Mouse (Mus musculus): ENCODE results near the gene Mtfr1l. TPM values are rescaled to one million over a fixed set of nuclear protein-coding genes. Genes with fewer than 3 reads are reported as not detected.

Gene Mtfr1l
- polyA plus RNA-seq, 1 experiment from 2014 or later = 126 TPM

Small RNA genes within 50 kb of the gene (microRNA-seq; reads per million reads assigned to microRNA genes)
- gene Mir6403 (ENCODE audit: borderline number of aligned reads) = not detected

Other genes with a start within 250 kb of the Mtfr1l start
- 18.5 and 19.6 TPM in 2 replicates for gene Pdik1l, start 247.5 kb downstream of the Mtfr1l start, polyA plus RNA-seq (2014; fragmentation: Nextera tagmentation; extraction: Ambion mirVana)
- 2.0 and 2.5 TPM in 2 replicates for gene Trim63, start 220.3 kb downstream of the Mtfr1l start, polyA plus RNA-seq (2014; fragmentation: Nextera tagmentation; extraction: Ambion mirVana)
- 0.13 and 0.42 TPM in 2 replicates for gene Slc30a2, start 192.2 kb downstream of the Mtfr1l start, polyA plus RNA-seq (2014; fragmentation: Nextera tagmentation; extraction: Ambion mirVana)
- gene Extl1, start 151.5 kb downstream of the Mtfr1l start, polyA plus RNA-seq (2014; fragmentation: Nextera tagmentation; extraction: Ambion mirVana) = 3.1 and 3.6 TPM in 2 replicates
- 11.8 and 12.5 TPM in 2 replicates for gene Pafah2, start 139.1 kb downstream of the Mtfr1l start, polyA plus RNA-seq (2014; fragmentation: Nextera tagmentation; extraction: Ambion mirVana)
- 1,154 and 1,326 TPM in 2 replicates for gene Stmn1, start 67.1 kb downstream of the Mtfr1l start, polyA plus RNA-seq (2014; fragmentation: Nextera tagmentation; extraction: Ambion mirVana)
- 2.0 and 2.3 TPM in 2 replicates for gene Paqr7, start 38.7 kb downstream of the Mtfr1l start, polyA plus RNA-seq (2014; fragmentation: Nextera tagmentation; extraction: Ambion mirVana)
- 3.9 and 4.4 TPM in 2 replicates for gene Aunip, start 24.4 kb downstream of the Mtfr1l start, polyA plus RNA-seq (2014; fragmentation: Nextera tagmentation; extraction: Ambion mirVana)
- gene Selenon, start 16.8 kb upstream of the Mtfr1l start, polyA plus RNA-seq (2014; fragmentation: Nextera tagmentation; extraction: Ambion mirVana) = 22.8 and 24.7 TPM in 2 replicates
- gene Man1c1, start 168.9 kb upstream of the Mtfr1l start, polyA plus RNA-seq (2014; fragmentation: Nextera tagmentation; extraction: Ambion mirVana) = 5.1 and 6.5 TPM in 2 replicates
- gene Ldlrap1, start 232.6 kb upstream of the Mtfr1l start, polyA plus RNA-seq (2014; fragmentation: Nextera tagmentation; extraction: Ambion mirVana) = 22.5 and 22.9 TPM in 2 replicates